Mouse (Mus musculus): ENCODE data around the gene Gypa. TPM values are rescaled to one million over a fixed set of nuclear protein-coding genes. Genes with fewer than 3 reads are reported as not detected.
A peak's percentile ranks its signal among the peaks of the same experiment; 100 is the strongest.

The Gypa gene
- not detected for total RNA-seq (2021)
- long read RNA-seq, experiment 1: 0 reads
- long read RNA-seq, experiment 2: 0 reads

DNA sequence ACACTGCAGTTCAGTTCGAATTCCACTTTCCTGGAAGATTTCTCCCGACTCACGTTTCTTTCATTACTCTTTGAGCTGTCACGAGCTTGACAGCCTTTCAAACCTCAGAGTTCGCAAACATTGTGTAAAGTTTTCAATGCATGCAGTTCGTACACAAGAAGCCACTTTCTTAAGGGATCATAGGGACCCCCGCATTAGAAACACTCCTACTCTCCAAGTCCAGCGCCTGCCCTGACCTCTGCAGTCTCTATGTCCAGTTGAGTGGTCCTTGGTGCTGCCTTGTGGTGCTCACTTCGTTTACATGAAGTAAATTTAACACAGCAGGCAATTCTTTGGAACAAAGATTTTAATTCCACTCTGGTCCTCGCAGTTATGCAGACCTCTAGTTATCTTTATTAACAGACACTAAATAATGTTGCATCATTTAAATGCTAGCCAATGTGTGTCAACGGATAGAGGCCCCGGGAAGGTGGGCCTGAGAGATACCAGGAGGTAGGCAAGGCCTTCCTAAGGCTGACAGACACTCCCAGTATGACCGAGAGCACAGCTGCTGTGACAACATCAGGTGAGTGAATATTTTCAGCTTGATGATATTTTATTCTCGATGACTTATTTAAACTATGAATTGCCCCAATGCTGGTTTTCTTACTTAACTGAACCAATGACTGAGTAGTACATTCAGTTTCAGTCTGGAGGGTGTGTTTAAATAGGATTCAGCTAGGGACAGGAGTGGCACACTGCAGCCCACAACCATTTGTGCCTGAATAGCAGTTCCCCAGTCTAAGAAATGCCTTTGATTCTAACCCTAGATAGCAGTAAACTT lies at the start of gene Gypa:
Gypa (plus strand) TSS at position 259 of the 823 bp plus-strand sequence.
- intact Hi-C loops (cut with DNase I): loop anchor here (1.0 to 5.0 kb wide), 2 partner anchors 195 to 499 kb away; no protein-coding TSS in a partner anchor
- no peak within 1 kb of the TSS for H3K27ac ChIP-seq
- no peak for DNase-seq (ENCODE audit: extremely low spot score in 1 of 2, low spot score in 2 of 2)
- H3K4me3 ChIP-seq: peak within 1 kb of the TSS; percentile 51
- TF ChIP-seq CTCF (IDR thresholded peaks at IDR 0.05): no peak

DNA sequence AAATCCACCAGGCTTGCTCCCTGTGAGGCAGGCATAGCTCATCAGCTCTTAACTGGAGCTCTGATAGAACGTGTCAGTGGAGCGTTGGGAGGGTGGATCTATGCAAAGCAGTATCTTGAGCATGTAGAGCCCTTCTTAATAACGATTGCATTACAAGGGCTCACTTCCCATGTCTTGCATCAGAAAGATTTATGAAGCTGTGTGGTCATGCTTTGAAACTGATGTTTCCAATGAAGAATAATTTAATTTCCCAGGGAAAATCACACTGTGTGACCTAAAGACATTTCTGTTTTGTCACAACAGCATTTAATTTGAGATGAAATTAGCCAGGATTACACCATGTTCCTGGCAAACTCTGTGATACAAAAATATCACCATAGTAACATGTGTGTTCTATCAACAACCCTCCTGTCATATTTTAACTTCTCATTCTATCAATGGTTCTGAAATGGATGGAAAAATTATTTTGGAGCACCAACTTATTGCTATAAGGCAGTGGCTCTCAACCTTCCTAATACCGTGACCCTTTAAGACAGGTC lies 49.0 kb upstream of the Gypa start:
- no peak for TF ChIP-seq CTCF (IDR thresholded peaks at IDR 0.05)
- intact Hi-C loops (cut with DNase I): no loop called here
- DNase-seq (ENCODE audit: extremely low spot score in 1 of 2, low spot score in 2 of 2): no peak
- no peak overlapping the region for H3K4me3 ChIP-seq
- H3K27ac ChIP-seq: no peak overlapping the region

DNA sequence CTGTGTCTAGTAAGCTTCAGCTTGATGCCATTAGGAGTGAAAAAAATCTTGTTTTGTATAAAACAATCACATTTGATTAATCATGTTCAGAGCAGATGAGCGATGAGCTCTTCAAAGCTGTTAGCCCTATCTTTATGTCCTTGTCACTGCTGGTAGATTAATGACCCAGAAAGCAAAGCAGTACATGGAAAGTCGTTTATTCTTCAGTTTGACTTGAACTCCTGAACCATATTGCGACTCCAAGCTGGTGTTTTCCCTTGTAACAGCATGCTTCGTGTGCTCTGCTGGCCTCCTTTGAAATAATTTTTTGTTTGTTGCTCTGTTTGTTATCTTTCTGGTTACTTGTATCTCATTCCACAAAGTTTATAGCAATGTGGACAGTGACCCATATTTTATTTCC lies 46.4 kb upstream of the Gypa start:
- intact Hi-C loops (cut with DNase I): no loop called here
- no peak for TF ChIP-seq CTCF (IDR thresholded peaks at IDR 0.05)
- Histone ChIP-seq H3K27ac (no peak overlapping the region), H3K4me3 (no peak overlapping the region)
- DNase-seq (ENCODE audit: extremely low spot score in 1 of 2, low spot score in 2 of 2): no peak

DNA sequence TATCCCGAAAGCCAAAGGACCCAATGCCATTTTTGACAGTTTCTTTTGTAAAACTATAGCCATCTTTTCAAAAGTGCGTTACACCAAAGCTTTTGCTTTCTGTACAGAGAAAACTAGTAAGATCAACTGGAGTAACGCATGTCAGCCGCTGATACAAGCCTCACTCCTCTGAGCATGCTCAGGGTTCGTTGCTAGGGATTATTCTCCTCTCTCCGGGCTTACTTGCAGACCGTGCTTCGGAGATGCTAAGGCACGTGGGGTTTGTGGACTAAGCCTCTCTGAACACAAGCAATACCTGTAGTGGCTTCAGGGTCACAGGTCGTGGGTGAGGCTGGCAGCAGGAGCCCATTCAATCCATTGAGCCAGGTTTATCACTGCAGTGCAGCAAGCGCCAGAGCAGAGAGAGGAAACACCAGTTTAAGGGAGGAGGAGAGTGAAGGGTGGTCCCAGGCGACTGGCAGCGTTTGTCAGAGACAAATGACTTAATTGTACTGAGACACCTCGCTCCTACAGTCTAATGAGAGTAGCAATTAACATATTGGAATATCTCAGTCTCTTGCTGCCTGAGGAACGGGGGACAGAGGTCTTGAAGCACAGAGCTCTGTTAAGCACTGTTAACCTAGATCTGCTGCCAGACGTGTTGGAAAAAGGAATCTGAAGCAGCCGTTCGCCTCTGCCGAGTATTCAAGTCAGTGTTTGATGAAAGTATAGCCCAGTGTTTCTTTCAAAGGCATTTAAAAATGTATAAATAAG lies 41.5 kb upstream of the Gypa start:
- intact Hi-C loops (cut with DNase I): no loop called here
- no peak overlapping the region for H3K4me3 ChIP-seq
- H3K27ac ChIP-seq: no peak overlapping the region
- DNase-seq (ENCODE audit: extremely low spot score in 1 of 2, low spot score in 2 of 2): no peak
- no peak for TF ChIP-seq CTCF (IDR thresholded peaks at IDR 0.05)

DNA sequence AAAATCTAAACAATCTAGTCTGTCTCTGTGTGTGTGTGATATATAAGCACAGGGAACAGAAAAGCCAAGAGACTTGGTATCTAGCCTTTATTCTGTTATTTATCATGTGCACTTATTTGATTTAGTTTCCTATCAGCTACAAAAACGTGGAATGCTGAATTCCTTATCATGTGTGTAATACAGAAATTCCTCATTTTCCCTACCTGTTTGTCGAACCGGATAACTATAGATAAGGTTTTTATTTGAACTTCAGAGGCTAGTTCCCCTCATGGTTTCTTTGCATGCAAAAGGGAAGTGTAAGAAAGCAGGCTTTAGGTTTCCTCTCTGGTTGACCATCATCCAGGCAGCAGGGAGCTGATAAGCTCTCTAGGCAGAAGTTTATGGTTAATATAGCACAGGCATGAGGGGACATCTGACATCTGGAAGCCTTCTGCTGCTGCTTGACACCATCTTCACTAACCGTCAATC lies 30.1 kb upstream of the Gypa start:
- no peak overlapping the region for H3K4me3 ChIP-seq
- intact Hi-C loops (cut with DNase I): no loop called here
- no peak for TF ChIP-seq CTCF (IDR thresholded peaks at IDR 0.05)
- DNase-seq (ENCODE audit: extremely low spot score in 1 of 2, low spot score in 2 of 2): no peak
- no peak overlapping the region for H3K27ac ChIP-seq

DNA sequence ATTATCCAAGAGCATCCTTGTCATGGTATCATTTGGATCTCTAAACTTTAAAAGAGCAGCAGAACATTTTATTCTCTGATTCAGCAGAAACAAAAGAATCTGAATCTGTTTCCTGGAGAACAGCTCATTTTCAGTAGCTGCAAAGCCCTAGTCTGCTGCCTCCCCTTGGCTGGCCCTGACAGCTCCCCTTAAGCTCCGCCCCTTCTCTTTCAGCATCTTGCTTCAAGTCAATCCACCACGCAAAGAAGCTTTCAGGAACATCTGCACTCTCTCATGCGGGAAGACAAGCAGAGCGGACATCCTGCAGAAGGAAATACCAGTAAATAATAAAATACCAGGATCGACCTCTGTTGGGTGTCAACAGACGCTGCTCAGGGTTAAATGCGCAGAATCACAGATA lies 18.6 kb upstream of the Gypa start:
- intact Hi-C loops (cut with DNase I): no loop called here
- no peak for DNase-seq (ENCODE audit: extremely low spot score in 1 of 2, low spot score in 2 of 2)
- no peak overlapping the region for H3K27ac ChIP-seq
- no peak for TF ChIP-seq CTCF (IDR thresholded peaks at IDR 0.05)
- no peak overlapping the region for H3K4me3 ChIP-seq

DNA sequence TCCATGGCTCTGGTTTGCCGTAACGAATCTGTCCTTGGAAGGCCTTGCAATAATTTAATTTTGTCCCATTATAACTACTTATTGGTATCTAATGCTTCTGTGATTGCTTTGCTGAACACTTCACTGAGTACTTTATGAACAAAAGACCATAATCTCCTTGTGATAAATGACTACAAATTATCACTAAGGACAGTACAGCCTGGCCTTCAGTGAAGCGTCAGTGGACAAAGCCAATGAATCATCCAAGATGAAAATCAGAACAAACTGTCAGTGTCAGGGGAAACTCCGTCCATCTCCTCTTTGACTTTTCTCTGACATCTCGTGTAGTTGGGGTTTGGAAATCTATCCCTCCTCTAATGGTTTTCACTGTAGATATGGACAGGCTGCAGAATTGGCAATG lies 15.4 kb upstream of the Gypa start:
- no peak overlapping the region for H3K27ac ChIP-seq
- no peak for DNase-seq (ENCODE audit: extremely low spot score in 1 of 2, low spot score in 2 of 2)
- intact Hi-C loops (cut with DNase I): no loop called here
- TF ChIP-seq CTCF (IDR thresholded peaks at IDR 0.05): no peak
- H3K4me3 ChIP-seq: no peak overlapping the region

DNA sequence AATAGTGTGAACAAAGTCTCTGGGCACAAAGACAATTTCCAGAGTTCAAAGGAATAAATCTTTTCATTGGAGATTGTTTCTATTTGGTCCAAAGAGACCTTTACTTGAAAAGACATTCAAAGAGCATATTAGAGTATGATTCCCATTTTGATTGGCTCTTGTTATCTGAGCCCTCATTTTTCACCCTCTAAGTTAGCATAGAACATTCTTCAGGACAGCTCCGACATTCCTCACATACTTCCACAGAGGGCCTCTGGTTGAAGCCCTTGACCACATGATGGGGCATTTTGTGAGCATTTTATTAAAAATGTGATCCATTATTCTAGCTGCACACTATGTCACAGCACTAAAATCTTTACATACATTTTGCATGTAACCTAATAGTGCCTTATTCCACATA lies 14.5 kb upstream of the Gypa start:
- intact Hi-C loops (cut with DNase I): no loop called here
- Histone ChIP-seq H3K4me3 (no peak overlapping the region), H3K27ac (no peak overlapping the region)
- TF ChIP-seq CTCF (IDR thresholded peaks at IDR 0.05): no peak
- no peak for DNase-seq (ENCODE audit: extremely low spot score in 1 of 2, low spot score in 2 of 2)

DNA sequence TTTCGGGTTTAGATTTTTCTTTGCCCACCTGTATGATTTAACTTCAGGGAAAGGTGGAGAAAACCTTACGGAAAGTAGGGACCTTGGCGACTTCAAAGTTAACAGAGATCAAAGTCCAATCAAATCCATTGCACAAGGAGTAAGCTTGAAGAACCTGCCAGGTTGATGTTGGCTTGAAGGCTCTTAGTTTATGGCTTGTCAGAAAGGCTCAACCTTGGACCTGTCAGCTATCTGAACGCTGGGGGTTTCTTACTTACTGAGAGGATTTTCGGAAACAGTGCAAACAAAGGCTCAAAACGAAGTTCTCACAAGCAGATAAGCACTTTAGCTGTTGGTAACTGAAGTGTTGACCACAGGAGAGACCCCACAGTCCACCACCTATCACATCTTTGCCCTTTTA lies 11.4 kb upstream of the Gypa start:
- H3K27ac ChIP-seq: no peak overlapping the region
- no peak for TF ChIP-seq CTCF (IDR thresholded peaks at IDR 0.05)

DNA sequence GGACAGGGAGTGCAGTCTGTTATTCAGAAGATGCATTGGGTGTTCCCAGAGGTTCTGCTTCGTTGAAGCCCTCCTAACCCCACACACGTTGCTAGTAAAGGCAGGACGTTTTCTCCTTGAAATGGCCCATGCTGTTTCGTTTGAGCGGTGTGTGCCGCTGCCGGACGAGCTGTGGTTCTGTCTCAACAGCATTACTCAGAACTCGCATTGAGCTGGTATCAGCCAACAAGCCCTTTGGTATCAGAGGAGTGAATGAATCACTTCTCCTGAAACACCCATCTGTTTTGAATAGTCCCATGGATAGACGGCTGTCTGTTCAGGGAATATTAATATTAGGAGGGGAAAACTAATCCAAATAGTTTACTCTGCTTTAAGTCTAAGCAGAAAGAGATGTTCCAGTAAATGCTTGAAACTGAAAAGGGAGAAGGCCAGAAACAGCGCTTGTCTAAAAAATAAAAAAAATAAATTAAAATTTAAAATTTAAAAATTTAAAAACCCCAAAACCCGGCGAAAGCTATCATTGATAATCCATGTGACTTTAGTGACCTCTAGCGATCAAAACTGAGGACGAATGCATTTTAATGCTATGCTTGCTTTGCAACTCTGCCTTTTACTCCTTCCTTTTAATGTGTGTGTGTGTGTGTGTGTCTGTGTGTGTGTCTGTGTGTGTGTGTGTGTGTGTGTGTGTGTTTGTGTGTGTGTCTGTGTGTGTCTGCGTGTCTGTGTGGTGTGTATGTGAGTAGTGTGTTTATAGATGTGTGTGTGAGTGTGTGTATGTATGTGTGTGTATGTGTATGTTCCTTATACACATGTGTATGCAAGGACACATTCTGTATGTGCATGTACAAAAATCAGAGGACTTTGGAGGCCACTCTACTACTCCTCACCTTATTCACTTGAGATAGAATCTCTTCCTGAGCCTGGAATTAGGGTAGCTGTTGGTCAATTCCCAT lies 10.5 kb upstream of the Gypa start:
- H3K27ac ChIP-seq: no peak overlapping the region
- peak overlapping the region; percentile 28 for H3K4me3 ChIP-seq
- no peak for DNase-seq (ENCODE audit: extremely low spot score in 1 of 2, low spot score in 2 of 2)
- TF ChIP-seq CTCF (IDR thresholded peaks at IDR 0.05): peak; percentile 63
- intact Hi-C loops (cut with DNase I): loop anchor here (1.0 to 10.0 kb wide), 3 partner anchors 458 to 752 kb away; no protein-coding TSS in a partner anchor

More for the DNA sequence above, 11.4 kb upstream of the Gypa start:
- H3K4me3 ChIP-seq: no peak overlapping the region
- intact Hi-C loops (cut with DNase I): loop anchor here (10.0 kb wide), 1 partner anchor 457 kb away; no protein-coding TSS in a partner anchor
- DNase-seq (ENCODE audit: extremely low spot score in 1 of 2, low spot score in 2 of 2): no peak

DNA sequence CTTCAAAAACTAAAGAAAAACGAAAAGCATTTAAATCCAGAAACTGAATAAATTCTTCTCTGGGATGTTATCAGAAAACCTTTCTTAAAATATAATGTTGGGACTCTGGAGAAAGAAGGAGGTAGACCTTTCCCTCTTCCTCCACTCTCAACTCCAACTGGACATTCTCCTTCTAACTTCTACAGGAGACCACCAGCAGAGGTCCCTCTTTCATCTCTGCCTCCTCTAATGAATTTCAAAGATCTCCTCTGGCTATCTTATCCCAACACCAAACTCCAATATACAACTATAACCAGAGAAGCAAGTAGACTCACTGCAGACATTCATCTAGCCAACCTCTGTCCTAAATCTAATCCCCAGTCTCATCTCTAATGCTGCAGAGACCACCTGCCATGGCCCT lies 2.0 kb upstream of the Gypa start:
- intact Hi-C loops (cut with DNase I): loop anchor here (5.0 kb wide), 1 partner anchor 501 kb away; no protein-coding TSS in a partner anchor
- no peak for DNase-seq (ENCODE audit: extremely low spot score in 1 of 2, low spot score in 2 of 2)
- no peak overlapping the region for H3K27ac ChIP-seq
- H3K4me3 ChIP-seq: no peak overlapping the region
- TF ChIP-seq CTCF (IDR thresholded peaks at IDR 0.05): peak; percentile 32
